Comparison of ENCODE assay signal across 8 mouse cellular contexts in genomic region chr6:127920652-127921051, GRCm38 (mm10). TPM values are rescaled to one million over a fixed set of nuclear protein-coding genes. Genes with fewer than 3 reads are reported as not detected.
DNase-seq lines count a peak whose midpoint lies in the region; ATAC-seq and TF ChIP-seq lines count a peak whose summit lies in the region.

No protein-coding gene starts in this region.

- H3K9me3 ChIP-seq in embryonic facial prominence, embryonic 10.5 days, result no peaks in the 10 kb centered on the region; the same call in 1 of the 2 replicates
- H3K9me3 ChIP-seq in kidney, embryonic 16.5 days (ENCODE audit: low read length), result 0 out of 2 replicates have a peak, but pooled peaks cover 5% of the 10 kb centered on the region

- H3K4me1 ChIP-seq in embryonic facial prominence, embryonic 10.5 days, result 0 out of 2 replicates have a peak, but pooled peaks cover 4% of the 10 kb centered on the region
- no peaks in the 10 kb centered on the region for H3K4me1 ChIP-seq in kidney, embryonic 16.5 days (ENCODE audit: insufficient read depth, low read length)
- no peaks in the 10 kb centered on the region for H3K4me1 ChIP-seq in liver, adult 2 months (ENCODE audit: control insufficient read depth, insufficient read depth, low read length)

- TF ChIP-seq POLR2A in liver, adult 2 months (IDR thresholded peaks at IDR 0.05; ENCODE audit: extremely low read depth, insufficient read depth, low read length), result no peak

- DNase-seq in CD8-positive naive resting alpha-beta T cell, adult 2 months (ENCODE audit: low read depth in 2 of 2, low spot score in 2 of 2), result peak; percentile 20 to 26
- DNase-seq in adrenal gland, postnatal 36 days, result peak; percentile 87 to 88
- peak; percentile 82 for DNase-seq in embryonic facial prominence, embryonic 10.5 days (ENCODE audit: low spot score)
- peak; percentile 26 for DNase-seq in liver, adult 2 months (ENCODE audit: extremely low read depth, low read depth, low spot score)
- DNase-seq in ovary, adult 18-20 months (ENCODE audit: low spot score), result peak; percentile 57
- peak; percentile 40 to 48 for DNase-seq in thymus, postnatal 36 days

- ATAC-seq in granulocyte monocyte progenitor cell, adult 5-6 weeks (replicated peaks; ENCODE audit: poor library complexity, severe bottlenecking), result peak; percentile 75
- 0 out of 2 replicates have a peak, but pooled peaks have one; percentile 46 for ATAC-seq in kidney, embryonic 16.5 days (ENCODE audit: low FRiP score, low TSS enrichment)

- peak; percentile 71 for TF ChIP-seq CTCF in liver, adult 2 months (IDR thresholded peaks at IDR 0.05; ENCODE audit: low read depth, low read length)

- H3K4me3 ChIP-seq in embryonic facial prominence, embryonic 10.5 days, result no peak overlapping the region
- H3K4me3 ChIP-seq in kidney, embryonic 16.5 days (ENCODE audit: low read length), result no peak overlapping the region
- no peak overlapping the region for H3K4me3 ChIP-seq in liver, adult 2 months (ENCODE audit: insufficient read depth, low read depth, low read length)

- no peak overlapping the region for H3K27ac ChIP-seq in embryonic facial prominence, embryonic 10.5 days (replicated peaks)
- H3K27ac ChIP-seq in kidney, embryonic 16.5 days (ENCODE audit: low read length), result no peak overlapping the region
- no peak overlapping the region for H3K27ac ChIP-seq in liver, adult 2 months (replicated peaks; ENCODE audit: insufficient read depth, low read depth, low read length)

- H3K79me2 ChIP-seq in liver, adult 2 months (ENCODE audit: control insufficient read depth, insufficient read depth, low read length), result no peaks in the 10 kb centered on the region

- no peak overlapping the region for H3K4me2 ChIP-seq in kidney, embryonic 16.5 days (replicated peaks; ENCODE audit: low read depth, low read length)

- peaks cover 8% of the 10 kb centered on the region; the same call in 1 of the 2 replicates for H3K36me3 ChIP-seq in embryonic facial prominence, embryonic 10.5 days (replicated peaks)
- peaks cover 4% of the 10 kb centered on the region; the same call in 1 of the 2 replicates for H3K36me3 ChIP-seq in kidney, embryonic 16.5 days (ENCODE audit: insufficient read depth, low read length)
- no peaks in the 10 kb centered on the region for H3K36me3 ChIP-seq in liver, adult 2 months (ENCODE audit: control insufficient read depth, insufficient read depth, low read length)

- H3K27me3 ChIP-seq in embryonic facial prominence, embryonic 10.5 days (replicated peaks; ENCODE audit: low read depth, poor library complexity, severe bottlenecking), result peaks cover 33% of the 10 kb centered on the region
- no peaks in the 10 kb centered on the region for H3K27me3 ChIP-seq in kidney, embryonic 16.5 days (ENCODE audit: insufficient read depth, low read length)
- no peaks in the 10 kb centered on the region for H3K27me3 ChIP-seq in liver, adult 2 months (ENCODE audit: control insufficient read depth, insufficient read depth, low read length)

- H3K9ac ChIP-seq in kidney, embryonic 16.5 days (replicated peaks; ENCODE audit: low read length), result no peak overlapping the region
- H3K9ac ChIP-seq in liver, adult 2 months (ENCODE audit: low read depth, low read length), result no peak overlapping the region

- WGBS in embryonic facial prominence, embryonic 10.5 days, result 7% methylated on average over 8 of the region's 8 CpGs
- WGBS in kidney, embryonic 16.5 days, result 11% methylated on average over 8 of the region's 8 CpGs
- WGBS in liver, adult 2 months, result 11% methylated on average over 8 of the region's 8 CpGs

RNA-seq across cellular contexts. Expression of gene Tspan11, which starts 33.3 kb away (rescaled TPM):
- 10 to 100 TPM in 1 of 2 experiments, 1 to 10 TPM in 1; 5.2 to 25.9 TPM for total RNA-seq in adrenal gland, postnatal 36 days (2021)
- 3.9 and 6.9 TPM in 2 replicates for polyA plus RNA-seq in embryonic facial prominence, embryonic 10.5 days (2016; fragmentation: Nextera tagmentation; extraction: Ambion mirVana)
- not detected in 2 replicates for total RNA-seq in granulocyte monocyte progenitor cell, adult 5-6 weeks (2014; fragmentation: Nextera tagmentation)
- total RNA-seq in granulocyte monocyte progenitor cell, adult 5-6 weeks (2017), result not detected in 2 replicates
- polyA plus RNA-seq in kidney, embryonic 16.5 days (2015; fragmentation: Nextera tagmentation; extraction: Ambion mirVana), result 7.8 and 7.9 TPM in 2 replicates
- under 0.01 TPM in 1 of 2 replicates, not detected in the other for total RNA-seq in liver, adult 2 months (2014; rRNA removed)
- not detected in 2 replicates for polyA plus RNA-seq in liver, adult 2 months (2012; rRNA removed)

Comparison
In these comparisons a context has a peak if more than half of its experiments do, and no peak if none do; other contexts are left out.
1. DNase-seq: peak in every context shown above with its lines; median percentile 88 in adrenal gland, postnatal 36 days; 82 in embryonic facial prominence, embryonic 10.5 days; 57 in ovary, adult 18-20 months; 44 in thymus, postnatal 36 days; 26 in liver, adult 2 months; 23 in CD8-positive naive resting alpha-beta T cell, adult 2 months.